Mouse (Mus musculus): ENCODE measurements at regions not wholly inside any gene's neighbourhood (a gene's known extent, or its start where the extent isn't known, plus 50 kb on each side); places are given as distances from the start of the nearest gene placed in this dataset.

DNA sequence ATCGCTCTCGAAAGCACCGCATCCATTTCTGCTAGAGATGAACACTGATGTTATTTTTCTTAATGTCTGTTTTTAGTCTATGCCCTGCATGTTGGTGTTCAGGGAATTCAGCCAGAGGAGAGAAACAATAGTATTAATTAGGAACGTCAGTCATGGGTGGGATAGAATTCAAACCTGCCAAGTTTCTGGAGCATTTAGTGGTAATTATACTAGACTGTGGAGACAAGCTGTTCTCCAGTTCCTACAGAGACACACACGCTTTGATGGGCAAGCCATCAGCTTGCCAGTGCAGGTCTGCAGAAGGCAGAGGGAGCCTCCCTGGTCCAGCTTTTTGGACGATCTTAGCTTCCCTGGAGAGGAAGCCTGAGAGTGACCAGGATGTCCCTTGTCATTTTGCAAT is 289.8 kb upstream of the Rbfox1 start:
- no peak for TF ChIP-seq POLR2A (IDR thresholded peaks at IDR 0.05; ENCODE audit: control insufficient read depth, low read depth, low read length)
- no peak for TF ChIP-seq CTCF (IDR thresholded peaks at IDR 0.05; ENCODE audit: control insufficient read depth, insufficient read depth, insufficient replicate concordance, low read depth, low read length)
- no peak overlapping the region for H3K27ac ChIP-seq (ENCODE audit: control insufficient read depth, insufficient read depth, low read depth, low read length)
- no peak overlapping the region for H3K4me3 ChIP-seq (ENCODE audit: control insufficient read depth, low read depth, low read length)
- no peaks in the 10 kb centered on the region for H3K4me1 ChIP-seq (ENCODE audit: control insufficient read depth, insufficient read depth, low read length)
- H3K27me3 ChIP-seq (ENCODE audit: control insufficient read depth, insufficient read depth, low read length) = no peaks in the 10 kb centered on the region
- no peaks in the 10 kb centered on the region for H3K36me3 ChIP-seq (ENCODE audit: control insufficient read depth, insufficient read depth, low read length)

DNA sequence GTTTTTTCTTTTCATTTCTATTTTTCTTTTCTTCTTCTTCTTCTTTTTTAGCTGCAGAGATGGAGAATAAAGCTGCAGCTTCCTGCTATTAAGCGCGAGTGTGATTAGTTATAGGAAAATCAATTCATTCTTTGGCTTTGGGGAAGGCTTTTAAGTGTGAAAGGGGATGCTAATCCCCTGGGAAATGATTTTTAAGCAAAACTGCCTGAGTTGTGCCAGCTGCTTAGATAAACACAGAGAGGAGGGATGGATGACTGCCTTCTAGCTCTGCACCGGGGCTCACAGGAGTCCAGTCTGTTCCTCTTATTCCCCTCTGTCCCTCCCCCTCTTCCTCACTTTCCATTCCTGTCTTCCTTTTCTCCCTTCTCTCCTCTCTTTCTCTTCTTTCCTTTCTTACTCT is 306.8 kb upstream of the Rbfox1 start:
- H3K27ac ChIP-seq (ENCODE audit: control insufficient read depth, insufficient read depth, low read depth, low read length) = no peak overlapping the region

DNA sequence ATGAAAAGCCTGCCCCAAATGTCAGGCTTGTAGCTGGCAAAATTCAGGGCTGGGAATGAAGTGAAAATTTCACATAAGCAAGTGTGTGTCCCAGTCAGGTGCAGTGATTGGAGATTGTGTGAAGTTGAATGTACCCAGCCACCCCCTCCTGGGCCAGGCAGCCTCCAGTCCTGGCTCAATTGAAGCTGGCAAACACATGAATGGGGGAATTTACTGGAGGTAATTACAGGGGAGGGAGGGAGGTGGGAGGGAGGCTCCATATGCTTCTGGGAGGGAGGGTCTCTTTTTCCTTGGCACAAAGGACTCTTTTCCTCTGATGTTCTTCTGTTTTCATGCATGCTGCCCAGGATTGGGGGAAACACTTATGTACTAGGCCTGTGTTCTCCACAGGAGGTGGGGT is 312.4 kb upstream of the Rbfox1 start:
- no peaks in the 10 kb centered on the region for H3K36me3 ChIP-seq (ENCODE audit: control insufficient read depth, insufficient read depth, low read length)
- TF ChIP-seq CTCF (IDR thresholded peaks at IDR 0.05; ENCODE audit: control insufficient read depth, insufficient read depth, insufficient replicate concordance, low read depth, low read length) (no peak), POLR2A (IDR thresholded peaks at IDR 0.05; ENCODE audit: control insufficient read depth, low read depth, low read length) (no peak)
- H3K27me3 ChIP-seq (ENCODE audit: control insufficient read depth, insufficient read depth, low read length) = no peaks in the 10 kb centered on the region
- H3K4me1 ChIP-seq (ENCODE audit: control insufficient read depth, insufficient read depth, low read length) = no peaks in the 10 kb centered on the region
- no peak overlapping the region for H3K27ac ChIP-seq (ENCODE audit: control insufficient read depth, insufficient read depth, low read depth, low read length)
- no peak overlapping the region for H3K4me3 ChIP-seq (ENCODE audit: control insufficient read depth, low read depth, low read length)

More for the DNA sequence above, 306.8 kb upstream of the Rbfox1 start:
- no peak overlapping the region for H3K4me3 ChIP-seq (ENCODE audit: control insufficient read depth, low read depth, low read length)
- no peaks in the 10 kb centered on the region for H3K4me1 ChIP-seq (ENCODE audit: control insufficient read depth, insufficient read depth, low read length)
- no peak for TF ChIP-seq CTCF (IDR thresholded peaks at IDR 0.05; ENCODE audit: control insufficient read depth, insufficient read depth, insufficient replicate concordance, low read depth, low read length)
- TF ChIP-seq POLR2A (IDR thresholded peaks at IDR 0.05; ENCODE audit: control insufficient read depth, low read depth, low read length) = no peak
- no peaks in the 10 kb centered on the region for H3K27me3 ChIP-seq (ENCODE audit: control insufficient read depth, insufficient read depth, low read length)
- H3K36me3 ChIP-seq (ENCODE audit: control insufficient read depth, insufficient read depth, low read length) = no peaks in the 10 kb centered on the region

DNA sequence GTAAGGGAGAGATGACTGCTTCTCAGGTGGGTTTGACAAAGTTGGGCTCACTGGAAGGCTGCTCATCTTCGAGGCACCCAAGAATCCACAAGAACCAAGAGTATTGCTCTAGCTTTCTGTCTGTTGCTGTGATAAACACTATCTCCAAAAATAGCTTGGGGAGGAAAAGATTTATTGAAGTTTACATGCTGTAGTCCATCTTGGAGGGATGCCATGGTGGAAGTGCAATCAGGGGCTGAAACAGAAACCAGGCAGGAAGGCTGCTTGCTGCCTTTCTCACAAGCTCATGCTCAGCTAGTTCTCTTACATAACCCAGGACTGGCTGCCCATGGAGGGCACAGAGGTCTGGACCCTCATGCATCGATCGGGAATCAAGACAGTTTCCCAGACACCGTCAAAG is 314.5 kb upstream of the Rbfox1 start:
- H3K27me3 ChIP-seq (ENCODE audit: control insufficient read depth, insufficient read depth, low read length) = no peaks in the 10 kb centered on the region
- H3K36me3 ChIP-seq (ENCODE audit: control insufficient read depth, insufficient read depth, low read length) = no peaks in the 10 kb centered on the region
- no peak overlapping the region for H3K4me3 ChIP-seq (ENCODE audit: control insufficient read depth, low read depth, low read length)
- TF ChIP-seq POLR2A (IDR thresholded peaks at IDR 0.05; ENCODE audit: control insufficient read depth, low read depth, low read length) (no peak), CTCF (IDR thresholded peaks at IDR 0.05; ENCODE audit: control insufficient read depth, insufficient read depth, insufficient replicate concordance, low read depth, low read length) (no peak)
- no peak overlapping the region for H3K27ac ChIP-seq (ENCODE audit: control insufficient read depth, insufficient read depth, low read depth, low read length)
- H3K4me1 ChIP-seq (ENCODE audit: control insufficient read depth, insufficient read depth, low read length) = no peaks in the 10 kb centered on the region

DNA sequence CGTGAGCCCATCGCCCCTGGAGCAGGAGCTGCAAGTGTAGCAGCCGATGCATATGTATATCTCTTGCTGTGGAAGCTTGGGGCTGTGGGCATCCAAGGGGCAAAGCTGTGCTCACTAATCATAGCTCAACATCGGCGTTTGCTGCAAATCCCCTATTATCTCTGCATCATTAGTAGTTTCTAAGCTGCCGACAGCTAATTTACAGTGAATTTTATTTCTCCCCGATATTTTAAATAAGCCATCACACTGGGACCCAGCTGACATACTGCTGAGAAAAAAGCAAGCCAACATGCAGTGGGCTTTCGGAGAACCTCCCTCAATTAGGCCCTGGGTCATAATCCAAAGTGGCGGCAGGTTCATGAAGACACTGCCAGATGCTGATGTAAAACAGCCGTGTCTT is 313.3 kb upstream of the Eef2kmt start:
- no peak overlapping the region for H3K27ac ChIP-seq (ENCODE audit: control insufficient read depth, insufficient read depth, low read depth, low read length)
- no peaks in the 10 kb centered on the region for H3K4me1 ChIP-seq (ENCODE audit: control insufficient read depth, insufficient read depth, low read length)
- H3K4me3 ChIP-seq (ENCODE audit: control insufficient read depth, low read depth, low read length) = no peak overlapping the region
- H3K27me3 ChIP-seq (ENCODE audit: control insufficient read depth, insufficient read depth, low read length) = no peaks in the 10 kb centered on the region
- TF ChIP-seq CTCF (IDR thresholded peaks at IDR 0.05; ENCODE audit: control insufficient read depth, insufficient read depth, insufficient replicate concordance, low read depth, low read length) (no peak), POLR2A (IDR thresholded peaks at IDR 0.05; ENCODE audit: control insufficient read depth, low read depth, low read length) (no peak)
- H3K36me3 ChIP-seq (ENCODE audit: control insufficient read depth, insufficient read depth, low read length) = no peaks in the 10 kb centered on the region

DNA sequence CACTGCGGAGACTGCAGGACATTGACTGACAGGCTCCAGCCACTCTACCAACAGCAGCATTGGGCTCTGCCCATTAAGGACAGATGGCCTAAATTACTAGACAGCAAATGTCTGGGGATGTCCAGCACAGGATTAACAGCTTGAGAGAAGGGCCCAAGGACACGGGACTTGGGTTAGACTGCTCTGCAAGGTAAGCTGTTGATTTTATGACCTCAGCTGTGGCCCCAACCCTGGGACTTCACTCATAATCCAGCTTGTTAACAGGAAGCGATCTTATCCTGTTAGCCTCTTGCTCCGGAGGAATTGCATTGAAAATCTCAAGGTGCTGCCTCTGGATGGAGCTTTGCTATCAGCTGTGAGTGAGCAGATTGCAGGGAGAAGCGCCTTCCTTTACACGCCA is 293.2 kb upstream of the Eef2kmt start:
- Histone ChIP-seq H3K27ac (ENCODE audit: control insufficient read depth, insufficient read depth, low read depth, low read length) (no peak overlapping the region), H3K4me3 (ENCODE audit: control insufficient read depth, low read depth, low read length) (no peak overlapping the region), H3K4me1 (ENCODE audit: control insufficient read depth, insufficient read depth, low read length) (no peaks in the 10 kb centered on the region), H3K27me3 (ENCODE audit: control insufficient read depth, insufficient read depth, low read length) (no peaks in the 10 kb centered on the region), H3K36me3 (ENCODE audit: control insufficient read depth, insufficient read depth, low read length) (no peaks in the 10 kb centered on the region)
- no peak for TF ChIP-seq CTCF (IDR thresholded peaks at IDR 0.05; ENCODE audit: control insufficient read depth, insufficient read depth, insufficient replicate concordance, low read depth, low read length)
- no peak for TF ChIP-seq POLR2A (IDR thresholded peaks at IDR 0.05; ENCODE audit: control insufficient read depth, low read depth, low read length)

DNA sequence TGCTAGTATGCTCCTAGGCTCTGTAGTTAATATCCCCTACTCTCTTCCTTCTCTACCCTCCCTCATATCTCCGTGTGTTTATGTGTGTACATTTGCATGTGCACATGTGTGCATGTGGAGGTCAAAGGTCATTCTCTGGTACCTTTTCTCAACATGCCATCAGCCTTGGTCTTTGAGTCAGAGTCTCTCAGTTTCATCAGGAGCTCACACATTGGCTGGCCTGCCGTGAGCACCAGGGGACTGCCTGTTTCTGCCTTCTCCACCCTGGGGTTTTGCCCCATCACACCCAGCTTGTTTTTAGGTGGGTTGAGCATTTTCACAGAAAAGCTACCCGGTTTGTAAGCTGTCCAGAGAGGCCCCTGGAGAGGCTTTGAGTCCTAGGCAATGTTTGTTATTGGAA is 292.8 kb upstream of the Eef2kmt start:
- no peak for TF ChIP-seq POLR2A (IDR thresholded peaks at IDR 0.05; ENCODE audit: control insufficient read depth, low read depth, low read length)
- TF ChIP-seq CTCF (IDR thresholded peaks at IDR 0.05; ENCODE audit: control insufficient read depth, insufficient read depth, insufficient replicate concordance, low read depth, low read length) = no peak

DNA sequence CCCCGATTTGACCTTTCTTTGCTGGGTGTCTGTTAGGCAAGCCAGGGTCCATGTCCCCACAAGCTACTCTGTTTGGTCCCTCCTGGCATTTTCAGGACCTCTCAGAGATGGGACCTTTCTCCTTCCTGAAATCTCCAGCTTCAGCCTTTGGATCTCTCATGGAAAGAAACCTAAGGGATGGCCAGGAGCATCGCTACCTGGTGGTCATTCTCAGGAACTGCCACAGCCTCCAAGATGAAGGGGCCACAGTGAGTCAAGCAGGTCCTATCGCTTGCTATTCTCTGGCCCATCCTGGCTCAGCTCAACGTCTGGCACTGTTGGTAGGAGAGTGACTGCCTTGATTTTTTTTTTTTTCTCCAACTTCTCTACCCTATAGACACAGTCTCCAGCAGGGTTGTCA is 291.0 kb upstream of the Eef2kmt start:
- no peaks in the 10 kb centered on the region for H3K4me1 ChIP-seq (ENCODE audit: control insufficient read depth, insufficient read depth, low read length)
- no peak for TF ChIP-seq POLR2A (IDR thresholded peaks at IDR 0.05; ENCODE audit: control insufficient read depth, low read depth, low read length)
- TF ChIP-seq CTCF (IDR thresholded peaks at IDR 0.05; ENCODE audit: control insufficient read depth, insufficient read depth, insufficient replicate concordance, low read depth, low read length) = no peak
- no peaks in the 10 kb centered on the region for H3K27me3 ChIP-seq (ENCODE audit: control insufficient read depth, insufficient read depth, low read length)

More for the DNA sequence above, 292.8 kb upstream of the Eef2kmt start:
- Histone ChIP-seq H3K4me1 (ENCODE audit: control insufficient read depth, insufficient read depth, low read length) (no peaks in the 10 kb centered on the region), H3K4me3 (ENCODE audit: control insufficient read depth, low read depth, low read length) (no peak overlapping the region), H3K36me3 (ENCODE audit: control insufficient read depth, insufficient read depth, low read length) (no peaks in the 10 kb centered on the region), H3K27ac (ENCODE audit: control insufficient read depth, insufficient read depth, low read depth, low read length) (no peak overlapping the region), H3K27me3 (ENCODE audit: control insufficient read depth, insufficient read depth, low read length) (no peaks in the 10 kb centered on the region)

More for the DNA sequence above, 291.0 kb upstream of the Eef2kmt start:
- Histone ChIP-seq H3K27ac (ENCODE audit: control insufficient read depth, insufficient read depth, low read depth, low read length) (no peak overlapping the region), H3K4me3 (ENCODE audit: control insufficient read depth, low read depth, low read length) (no peak overlapping the region), H3K36me3 (ENCODE audit: control insufficient read depth, insufficient read depth, low read length) (no peaks in the 10 kb centered on the region)

All from testis, adult 2 months (tissue).